Comparison of ENCODE assay signal across 10 mouse cellular contexts in the genomic region with DNA sequence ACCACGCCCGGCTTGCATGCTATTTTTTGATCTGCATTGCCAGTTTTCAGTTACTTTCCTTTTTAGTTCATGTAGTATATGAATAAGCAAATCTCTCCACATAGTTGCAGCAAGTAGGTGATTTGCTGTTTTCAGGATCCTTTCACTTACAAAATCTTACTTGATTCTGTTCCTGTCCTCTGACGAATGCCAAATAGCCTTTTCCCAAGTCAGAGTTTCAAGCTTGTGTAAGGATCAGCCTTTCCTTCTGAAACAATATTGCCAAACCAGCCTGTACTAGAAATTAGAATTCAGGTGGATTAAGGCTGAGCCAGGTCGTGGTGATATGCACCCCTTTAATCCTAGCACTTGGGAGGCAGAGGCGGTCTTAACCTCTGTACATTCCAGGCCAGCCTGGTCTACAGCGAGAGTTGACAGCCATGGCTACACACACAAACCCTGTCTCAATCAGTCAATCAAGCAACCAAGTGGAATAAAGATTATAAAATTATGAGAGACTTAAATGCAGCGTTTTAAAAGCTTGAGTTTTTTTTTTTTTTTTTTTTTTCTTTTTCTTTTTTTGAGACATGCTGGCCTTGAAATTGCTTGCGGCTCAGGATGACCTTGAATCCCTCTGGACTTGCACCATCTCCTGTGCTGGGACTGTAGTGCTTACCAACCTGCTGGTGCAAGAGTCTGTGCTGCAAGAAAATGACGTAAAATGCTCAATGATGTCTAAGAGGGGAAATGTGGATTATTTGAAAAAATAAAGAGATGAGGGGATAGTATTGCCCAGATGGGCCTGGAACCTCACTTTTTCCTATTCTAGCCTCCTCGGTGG. TPM values are rescaled to one million over a fixed set of nuclear protein-coding genes. Genes with fewer than 3 reads are reported as not detected.
DNase-seq lines count a peak whose midpoint lies in the region; ATAC-seq lines count a peak whose summit lies in the region.
"Had no signal": no experiment of that assay in that cellular context is flagged by ENCODE, and none has a peak within 500 bp of the region (broad histone marks: within the 10 kb centered on the region; RNA-seq: fewer than 3 reads in every experiment).

No protein-coding gene starts in this region.

- peak overlapping the region; percentile 44; the same call in 1 of the 2 replicates for H3K9ac ChIP-seq in heart, embryonic 13.5 days
- H3K9ac ChIP-seq in midbrain, embryonic 11.5 days (ENCODE audit: low read length), result no peak overlapping the region
- H3K9ac ChIP-seq in hindbrain, embryonic 16.5 days (ENCODE audit: low read depth, low read length), result no peak overlapping the region
- H3K9ac ChIP-seq in neural tube, embryonic 13.5 days, result 0 out of 2 replicates have a peak overlapping the region, but pooled peaks have one; percentile 17

- H3K4me1 ChIP-seq in heart, embryonic 13.5 days, result peaks cover 55% of the 10 kb centered on the region
- H3K4me1 ChIP-seq in midbrain, embryonic 11.5 days (ENCODE audit: control insufficient read depth, insufficient read depth, low read length), result peaks cover 10% of the 10 kb centered on the region
- peaks cover 37% of the 10 kb centered on the region for H3K4me1 ChIP-seq in midbrain, embryonic 10.5 days
- H3K4me1 ChIP-seq in hindbrain, embryonic 16.5 days (ENCODE audit: control insufficient read depth, insufficient read depth, low read depth, low read length), result peaks cover 7% of the 10 kb centered on the region
- H3K4me1 ChIP-seq in neural tube, embryonic 13.5 days (replicated peaks), result peaks cover 54% of the 10 kb centered on the region

- H3K4me3 ChIP-seq in heart, embryonic 13.5 days, result peak overlapping the region; percentile 85
- H3K4me3 ChIP-seq in midbrain, embryonic 11.5 days (ENCODE audit: low read depth, low read length), result no peak overlapping the region
- no peak overlapping the region; the same call in 1 of the 2 replicates for H3K4me3 ChIP-seq in midbrain, embryonic 10.5 days
- H3K4me3 ChIP-seq in hindbrain, embryonic 16.5 days (ENCODE audit: low read length), result no peak overlapping the region
- H3K4me3 ChIP-seq in neural tube, embryonic 13.5 days, result peak overlapping the region; percentile 74; the same call in 1 of the 2 replicates

- DNase-seq in heart, adult 9 months (ENCODE audit: low spot score in 2 of 2), result no peak
- peak; percentile 73 for DNase-seq in midbrain, embryonic 11.5 days (ENCODE audit: low spot score, missing footprints)
- no peak for DNase-seq in midbrain, embryonic 10.5 days (ENCODE audit: low spot score)
- no peak for DNase-seq in embryo, embryonic 10.5 days (ENCODE audit: low spot score)
- DNase-seq in kidney, postnatal 4 days, result no peak
- DNase-seq: cerebellum, postnatal 10 days had no signal

- no peak overlapping the region for H3K27ac ChIP-seq in heart, embryonic 13.5 days (replicated peaks)
- no peak overlapping the region for H3K27ac ChIP-seq in midbrain, embryonic 11.5 days (ENCODE audit: low read depth, low read length)
- no peak overlapping the region for H3K27ac ChIP-seq in midbrain, embryonic 10.5 days (replicated peaks)
- H3K27ac ChIP-seq in hindbrain, embryonic 16.5 days (ENCODE audit: low read depth, low read length), result no peak overlapping the region
- H3K27ac ChIP-seq in neural tube, embryonic 13.5 days (replicated peaks), result no peak overlapping the region

- peak overlapping the region; percentile 76 for H3K4me2 ChIP-seq in heart, embryonic 13.5 days
- H3K4me2 ChIP-seq in midbrain, embryonic 11.5 days, result no peak overlapping the region
- H3K4me2 ChIP-seq in hindbrain, embryonic 16.5 days (ENCODE audit: low read length), result peak overlapping the region; percentile 58; the same call in 1 of the 2 replicates
- H3K4me2 ChIP-seq in neural tube, embryonic 13.5 days, result peak overlapping the region; percentile 64

- WGBS in heart, embryonic 13.5 days, result 85% methylated on average over 10 of the region's 10 CpGs
- WGBS in midbrain, embryonic 11.5 days, result 86% methylated on average over 10 of the region's 10 CpGs
- WGBS in midbrain, embryonic 10.5 days, result 90% methylated on average over 10 of the region's 10 CpGs
- WGBS in hindbrain, embryonic 16.5 days, result 87% methylated on average over 10 of the region's 10 CpGs
- 91% methylated on average over 10 of the region's 10 CpGs for WGBS in neural tube, embryonic 13.5 days

- H3K36me3 ChIP-seq in heart, embryonic 13.5 days, result peaks cover 6% of the 10 kb centered on the region; the same call in 1 of the 2 replicates
- H3K36me3 ChIP-seq in midbrain, embryonic 11.5 days (ENCODE audit: control insufficient read depth, insufficient read depth, low read length), result no peaks in the 10 kb centered on the region
- H3K36me3 ChIP-seq in midbrain, embryonic 10.5 days, result peaks cover 9% of the 10 kb centered on the region; the same call in 1 of the 2 replicates
- no peaks in the 10 kb centered on the region for H3K36me3 ChIP-seq in hindbrain, embryonic 16.5 days (ENCODE audit: control insufficient read depth, insufficient read depth, low read length)
- no peaks in the 10 kb centered on the region for H3K36me3 ChIP-seq in neural tube, embryonic 13.5 days

- no peaks in the 10 kb centered on the region for H3K9me3 ChIP-seq in heart, embryonic 13.5 days
- no peaks in the 10 kb centered on the region for H3K9me3 ChIP-seq in midbrain, embryonic 11.5 days (ENCODE audit: control insufficient read depth, low read length)
- H3K9me3 ChIP-seq in midbrain, embryonic 10.5 days (replicated peaks), result no peaks in the 10 kb centered on the region
- H3K9me3 ChIP-seq in hindbrain, embryonic 16.5 days (ENCODE audit: control insufficient read depth, low read length), result no peaks in the 10 kb centered on the region
- no peaks in the 10 kb centered on the region for H3K9me3 ChIP-seq in neural tube, embryonic 13.5 days

- no peak for ATAC-seq in heart, embryonic 13.5 days (ENCODE audit: extremely low read depth, insufficient number of reproducible peaks, low FRiP score, low TSS enrichment)
- ATAC-seq in midbrain, embryonic 11.5 days (ENCODE audit: low FRiP score), result no peak
- no peak for ATAC-seq in hindbrain, embryonic 16.5 days
- no peak for ATAC-seq in neural tube, embryonic 13.5 days (ENCODE audit: low read depth)
- ATAC-seq: inflammation-experienced regulatory T-cells, adult 6 months had no signal

- H3K27me3 ChIP-seq in heart, embryonic 13.5 days (replicated peaks), result no peaks in the 10 kb centered on the region
- H3K27me3 ChIP-seq in midbrain, embryonic 11.5 days (ENCODE audit: control insufficient read depth, insufficient read depth, low read length), result no peaks in the 10 kb centered on the region
- no peaks in the 10 kb centered on the region for H3K27me3 ChIP-seq in midbrain, embryonic 10.5 days (ENCODE audit: low read depth, poor library complexity, severe bottlenecking)
- no peaks in the 10 kb centered on the region for H3K27me3 ChIP-seq in hindbrain, embryonic 16.5 days (replicated peaks; ENCODE audit: control insufficient read depth, insufficient read depth, low read length)
- no peaks in the 10 kb centered on the region for H3K27me3 ChIP-seq in neural tube, embryonic 13.5 days

RNA-seq across cellular contexts. Expression of a gene that starts 1.9 kb away (rescaled TPM):
- 25.5 and 28.2 TPM in 2 replicates for polyA plus RNA-seq in heart, embryonic 13.5 days (2015; fragmentation: Nextera tagmentation; extraction: Ambion mirVana)
- 65.6 and 73.2 TPM in 2 replicates for polyA plus RNA-seq in midbrain, embryonic 11.5 days (2014; fragmentation: Nextera tagmentation; extraction: Ambion mirVana)
- polyA plus RNA-seq in midbrain, embryonic 10.5 days (2016; fragmentation: Nextera tagmentation; extraction: Ambion mirVana), result 47.2 and 58.8 TPM in 2 replicates
- 82.4 and 91.2 TPM in 2 replicates for polyA plus RNA-seq in hindbrain, embryonic 16.5 days (2015; fragmentation: Nextera tagmentation; extraction: Ambion mirVana)
- polyA plus RNA-seq in neural tube, embryonic 13.5 days (2015; fragmentation: Nextera tagmentation; extraction: Ambion mirVana), result 87.9 and 104 TPM in 2 replicates

RNA-seq across cellular contexts. Expression of a gene that starts 8.0 kb away (rescaled TPM):
- polyA plus RNA-seq in heart, embryonic 13.5 days (2015; fragmentation: Nextera tagmentation; extraction: Ambion mirVana), result 10.8 and 12.0 TPM in 2 replicates
- 19.3 and 21.8 TPM in 2 replicates for polyA plus RNA-seq in midbrain, embryonic 11.5 days (2014; fragmentation: Nextera tagmentation; extraction: Ambion mirVana)
- 17.1 and 18.2 TPM in 2 replicates for polyA plus RNA-seq in midbrain, embryonic 10.5 days (2016; fragmentation: Nextera tagmentation; extraction: Ambion mirVana)
- polyA plus RNA-seq in hindbrain, embryonic 16.5 days (2015; fragmentation: Nextera tagmentation; extraction: Ambion mirVana), result 17.7 and 19.0 TPM in 2 replicates
- 17.2 and 20.3 TPM in 2 replicates for polyA plus RNA-seq in neural tube, embryonic 13.5 days (2015; fragmentation: Nextera tagmentation; extraction: Ambion mirVana)

RNA-seq across cellular contexts. Expression of a gene that starts 47.1 kb away (rescaled TPM):
- 29.5 and 31.0 TPM in 2 replicates for polyA plus RNA-seq in heart, embryonic 13.5 days (2015; fragmentation: Nextera tagmentation; extraction: Ambion mirVana)
- 62.2 and 63.1 TPM in 2 replicates for polyA plus RNA-seq in midbrain, embryonic 11.5 days (2014; fragmentation: Nextera tagmentation; extraction: Ambion mirVana)
- 53.3 and 54.6 TPM in 2 replicates for polyA plus RNA-seq in midbrain, embryonic 10.5 days (2016; fragmentation: Nextera tagmentation; extraction: Ambion mirVana)
- polyA plus RNA-seq in hindbrain, embryonic 16.5 days (2015; fragmentation: Nextera tagmentation; extraction: Ambion mirVana), result 23.4 and 24.8 TPM in 2 replicates
- 28.5 and 29.7 TPM in 2 replicates for polyA plus RNA-seq in neural tube, embryonic 13.5 days (2015; fragmentation: Nextera tagmentation; extraction: Ambion mirVana)

Comparison
In these comparisons a context has a peak if more than half of its experiments do, and no peak if none do; other contexts are left out.
1. H3K4me3 ChIP-seq: peak in heart, embryonic 13.5 days (single experiment) and neural tube, embryonic 13.5 days (single experiment); none in midbrain, embryonic 11.5 days (single experiment), midbrain, embryonic 10.5 days (single experiment) and hindbrain, embryonic 16.5 days (single experiment).
2. H3K9ac ChIP-seq: peak in heart, embryonic 13.5 days (single experiment) and neural tube, embryonic 13.5 days (single experiment); none in midbrain, embryonic 11.5 days (single experiment) and hindbrain, embryonic 16.5 days (single experiment).